Mouse (Mus musculus) CH12.LX (cell line): ENCODE measurements around the gene Afap1.

Experiments used
- CTCF ChIP-seq, 2 experiments: IDR thresholded peaks in 1 of 2; conservative IDR thresholded peaks in 1 of 2; 2 replicates each; pipeline ENCODE4 v1.5.1; 2011 to 2012; ENCODE audit warnings: low read depth in 2 of 2, low read length in 2 of 2, improper control_type of control experiment in 1 of 2, inconsistent platforms in 1 of 2, mild to moderate bottlenecking in 1 of 2, moderate library complexity in 1 of 2
- E2F4 ChIP-seq: IDR thresholded peaks from 2 replicates; pipeline ENCODE4 v1.6.1; 2011; ENCODE audit warnings: low read depth, low read length, improper control_type of control experiment; ENCODE audit not compliant: insufficient replicate concordance
- ETS1 ChIP-seq: conservative IDR thresholded peaks from 2 replicates; pipeline ENCODE4 v1.6.1; 2012; ENCODE audit warnings: low read depth, mild to moderate bottlenecking, inconsistent platforms, low read length, improper control_type of control experiment, moderate library complexity
- HCFC1 ChIP-seq: IDR thresholded peaks from 2 replicates; pipeline ENCODE4 v1.6.1; 2012; ENCODE audit warnings: low read depth, mild to moderate bottlenecking, inconsistent platforms, low read length, improper control_type of control experiment
- IRF4 ChIP-seq: IDR thresholded peaks from 2 replicates; pipeline ENCODE4 v1.6.1; 2014; ENCODE audit warnings: low read depth, mild to moderate bottlenecking, inconsistent platforms, low read length, improper control_type of control experiment
- JUN ChIP-seq: IDR thresholded peaks from 2 replicates; pipeline ENCODE4 v1.6.1; 2011; ENCODE audit warnings: low read depth, mild to moderate bottlenecking, low read length, improper control_type of control experiment, moderate library complexity; ENCODE audit not compliant: insufficient read depth
- MAX ChIP-seq: IDR thresholded peaks from 2 replicates; pipeline ENCODE4 v1.6.1; 2011; ENCODE audit warnings: low read length, improper control_type of control experiment
- NELFE ChIP-seq: IDR thresholded peaks from 2 replicates; pipeline ENCODE4 v1.6.1; 2011; ENCODE audit warnings: low read depth, low read length, improper control_type of control experiment
- POLR2A ChIP-seq: IDR thresholded peaks from 2 replicates; pipeline ENCODE4 v1.6.1; 2011; ENCODE audit warnings: low read depth, mild to moderate bottlenecking, improper control_type of control experiment, low read length
- SMC3 ChIP-seq: IDR thresholded peaks from 2 replicates; pipeline ENCODE4 v1.6.1; 2011; ENCODE audit warnings: low read depth, low read length, improper control_type of control experiment
- UBTF ChIP-seq: IDR thresholded peaks from 2 replicates; pipeline ENCODE4 v1.6.1; 2012; ENCODE audit warnings: low read depth, mild to moderate bottlenecking, inconsistent platforms, low read length, improper control_type of control experiment, moderate library complexity
- USF2 ChIP-seq: conservative IDR thresholded peaks from 2 replicates; pipeline ENCODE4 v1.6.1; 2011; ENCODE audit warnings: low read depth, low read length, improper control_type of control experiment
- ZMIZ1 ChIP-seq: IDR thresholded peaks from 2 replicates; pipeline ENCODE4 v1.6.1; 2012; ENCODE audit warnings: low read depth, mild to moderate bottlenecking, inconsistent platforms, low read length, improper control_type of control experiment

DNA sequence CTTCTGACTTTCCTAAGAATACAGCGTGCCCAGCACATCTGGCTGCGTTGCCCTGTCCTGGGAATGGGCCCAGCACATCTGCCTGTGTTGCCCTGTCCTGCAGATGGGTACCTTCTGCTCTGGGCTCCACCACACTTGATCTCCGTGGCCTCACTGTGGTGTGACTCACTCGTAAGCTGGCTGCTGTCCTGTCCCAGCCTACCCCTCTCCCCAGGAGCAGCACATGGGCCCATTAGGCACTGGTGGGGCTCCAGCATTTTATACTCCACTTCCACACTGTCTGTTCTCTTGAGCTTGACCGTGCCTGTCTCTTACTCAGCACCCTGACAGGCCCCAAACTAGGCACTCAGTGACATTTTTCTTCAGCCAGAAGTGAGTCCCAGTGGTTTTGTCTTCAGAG lies 113.5 kb downstream of the Afap1 start:
- no peak for TF ChIP-seq CTCF (conservative IDR thresholded peaks at IDR 0.05 in 1 of 2, IDR thresholded peaks at IDR 0.05 in 1 of 2; ENCODE audit: low read depth in 2 of 2, low read length in 2 of 2)
- TF ChIP-seq E2F4 = no peak
- TF ChIP-seq POLR2A = no peak
- no peak for TF ChIP-seq ETS1
- TF ChIP-seq NELFE = no peak
- no peak for TF ChIP-seq IRF4
- no peak for TF ChIP-seq MAX
- no peak for TF ChIP-seq USF2
- TF ChIP-seq SMC3 = no peak
- no peak for TF ChIP-seq JUN
- no peak for TF ChIP-seq ZMIZ1
- no peak for TF ChIP-seq HCFC1
- TF ChIP-seq UBTF = no peak
